Mouse (Mus musculus): ENCODE measurements around the gene Syt3. TPM values are rescaled to one million over a fixed set of nuclear protein-coding genes. Genes with fewer than 3 reads are reported as not detected.

The Syt3 gene
- polyA plus RNA-seq, 1 experiment from 2014 or later = 28.4 TPM

- peak overlapping the region; percentile 97 for H3K9ac ChIP-seq
- no peaks in the 10 kb centered on the region for H3K9me3 ChIP-seq
- peak overlapping the region; percentile 94 for H3K4me2 ChIP-seq
- no peaks in the 10 kb centered on the region for H3K27me3 ChIP-seq
- WGBS = 2% methylated on average over 29 of the region's 32 CpGs
- H3K27ac ChIP-seq (replicated peaks) = peak overlapping the region; percentile 99
- 0 out of 2 replicates have a peak, but pooled peaks cover 2% of the 10 kb centered on the region for H3K36me3 ChIP-seq
- H3K4me1 ChIP-seq (replicated peaks) = peaks cover 63% of the 10 kb centered on the region
- peak; percentile 19 for ATAC-seq (ENCODE audit: low read depth)
- peak overlapping the region; percentile 77 for H3K4me3 ChIP-seq
Measured at GRCm38 (mm10) chr7:44429534-44430488, 45.9 kb downstream of the Syt3 start.

GRCm38 (mm10) chr7:44432550-44432949 is 48.6 kb downstream of the Syt3 start:
- WGBS = 76% methylated on average over 6 of the region's 6 CpGs
- no peaks in the 10 kb centered on the region for H3K9me3 ChIP-seq
- no peak overlapping the region for H3K4me3 ChIP-seq
- H3K4me1 ChIP-seq (replicated peaks) = peaks cover 62% of the 10 kb centered on the region
- H3K4me2 ChIP-seq = no peak overlapping the region
- no peaks in the 10 kb centered on the region for H3K27me3 ChIP-seq
- peak overlapping the region; percentile 26; the same call in 1 of the 2 replicates for H3K9ac ChIP-seq
- 0 out of 2 replicates have a peak overlapping the region, but pooled peaks have one; percentile 30 for H3K27ac ChIP-seq (replicated peaks)
- no peak for ATAC-seq (ENCODE audit: low read depth)
- 0 out of 2 replicates have a peak, but pooled peaks cover 13% of the 10 kb centered on the region for H3K36me3 ChIP-seq

DNA sequence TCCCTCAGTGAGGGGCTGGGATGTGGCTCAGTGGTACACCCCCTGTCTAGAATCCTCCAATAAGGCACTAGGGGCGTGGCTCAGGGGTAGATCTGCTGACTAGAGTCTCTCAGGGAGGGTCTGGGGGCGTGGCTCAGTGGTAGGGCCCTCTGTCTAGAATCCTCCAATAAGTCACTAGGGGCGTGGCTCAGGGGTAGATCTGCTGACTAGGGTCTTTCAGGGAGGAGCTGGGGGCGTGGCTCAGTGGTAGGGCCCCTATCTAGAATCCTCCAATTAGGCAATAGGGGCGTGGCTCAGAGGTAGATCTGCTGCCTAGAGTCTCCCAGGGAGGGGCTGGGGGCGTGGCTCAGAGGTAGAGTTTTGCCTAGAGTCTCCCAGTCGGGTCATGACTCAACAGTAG is 49.5 kb downstream of the Syt3 start:
- ATAC-seq (ENCODE audit: low read depth) = 0 out of 2 replicates have a peak, but pooled peaks have one; percentile 4
- no peaks in the 10 kb centered on the region for H3K27me3 ChIP-seq
- H3K36me3 ChIP-seq = 0 out of 2 replicates have a peak, but pooled peaks cover 13% of the 10 kb centered on the region
- no peak overlapping the region for H3K27ac ChIP-seq (replicated peaks)
- WGBS = 5% methylated on average over 7 of the region's 7 CpGs
- H3K9ac ChIP-seq = no peak overlapping the region
- no peaks in the 10 kb centered on the region for H3K9me3 ChIP-seq
- H3K4me1 ChIP-seq (replicated peaks) = peaks cover 62% of the 10 kb centered on the region
- H3K4me3 ChIP-seq = no peak overlapping the region
- no peak overlapping the region for H3K4me2 ChIP-seq

GRCm38 (mm10) chr7:44434089-44434488 is 50.2 kb downstream of the Syt3 start:
- H3K4me1 ChIP-seq (replicated peaks) = peaks cover 63% of the 10 kb centered on the region
- no peak overlapping the region for H3K4me3 ChIP-seq
- WGBS = 73% methylated on average over 9 of the region's 9 CpGs
- H3K27ac ChIP-seq (replicated peaks) = no peak overlapping the region
- 0 out of 2 replicates have a peak, but pooled peaks cover 13% of the 10 kb centered on the region for H3K36me3 ChIP-seq
- H3K9me3 ChIP-seq = no peaks in the 10 kb centered on the region
- no peak overlapping the region for H3K4me2 ChIP-seq
- no peaks in the 10 kb centered on the region for H3K27me3 ChIP-seq
- ATAC-seq (ENCODE audit: low read depth) = no peak
- no peak overlapping the region for H3K9ac ChIP-seq

DNA sequence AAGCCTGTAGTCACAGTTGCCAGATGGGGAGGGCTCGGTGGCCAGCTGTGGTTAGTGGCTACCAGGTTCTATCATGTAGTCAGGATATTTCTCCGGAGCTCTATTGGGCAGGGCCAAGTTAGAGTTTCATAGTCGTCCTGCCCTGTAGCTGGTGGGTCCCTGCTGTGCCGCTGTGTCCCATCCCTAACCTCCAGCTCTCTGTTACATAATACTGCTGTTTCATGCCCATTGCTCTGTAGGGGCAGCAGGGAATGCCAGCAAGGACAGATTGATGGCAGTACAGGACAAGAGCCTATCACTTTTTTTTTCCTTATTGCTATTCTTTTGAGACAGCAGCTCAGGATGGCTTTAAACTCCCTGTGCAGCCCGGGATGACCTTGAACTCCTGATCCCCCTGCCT is 51.9 kb downstream of the Syt3 start:
- no peak for ATAC-seq (ENCODE audit: low read depth)
- Histone ChIP-seq H3K4me1 (replicated peaks) (peaks cover 52% of the 10 kb centered on the region), H3K9ac (no peak overlapping the region), H3K9me3 (no peaks in the 10 kb centered on the region), H3K36me3 (0 out of 2 replicates have a peak, but pooled peaks cover 13% of the 10 kb centered on the region), H3K4me2 (no peak overlapping the region), H3K27ac (replicated peaks) (no peak overlapping the region), H3K4me3 (no peak overlapping the region), H3K27me3 (peaks cover 5% of the 10 kb centered on the region; the same call in 1 of the 2 replicates)
- WGBS = 63% methylated on average over 5 of the region's 5 CpGs

- H3K36me3 ChIP-seq = 0 out of 2 replicates have a peak, but pooled peaks cover 13% of the 10 kb centered on the region
- no peaks in the 10 kb centered on the region for H3K9me3 ChIP-seq
- 22% methylated on average over 1 of the region's 1 CpGs for WGBS
- ATAC-seq (ENCODE audit: low read depth) = no peak
- H3K4me2 ChIP-seq = no peak overlapping the region
- H3K27me3 ChIP-seq = peaks cover 5% of the 10 kb centered on the region; the same call in 1 of the 2 replicates
- H3K4me1 ChIP-seq (replicated peaks) = peaks cover 52% of the 10 kb centered on the region
- H3K9ac ChIP-seq = no peak overlapping the region
- no peak overlapping the region for H3K27ac ChIP-seq (replicated peaks)
- H3K4me3 ChIP-seq = no peak overlapping the region
Measured at GRCm38 (mm10) chr7:44436267-44436666, 52.4 kb downstream of the Syt3 start.

- H3K4me3 ChIP-seq = no peak overlapping the region
- no peaks in the 10 kb centered on the region for H3K9me3 ChIP-seq
- WGBS = 93% methylated on average over 1 of the region's 1 CpGs
- H3K27ac ChIP-seq (replicated peaks) = no peak overlapping the region
- H3K4me1 ChIP-seq (replicated peaks) = peaks cover 47% of the 10 kb centered on the region
- no peak overlapping the region for H3K9ac ChIP-seq
- peaks cover 5% of the 10 kb centered on the region; the same call in 1 of the 2 replicates for H3K27me3 ChIP-seq
- H3K36me3 ChIP-seq = 0 out of 2 replicates have a peak, but pooled peaks cover 13% of the 10 kb centered on the region
- ATAC-seq (ENCODE audit: low read depth) = no peak
- H3K4me2 ChIP-seq = no peak overlapping the region
Measured at GRCm38 (mm10) chr7:44437188-44437587, 53.3 kb downstream of the Syt3 start.

DNA sequence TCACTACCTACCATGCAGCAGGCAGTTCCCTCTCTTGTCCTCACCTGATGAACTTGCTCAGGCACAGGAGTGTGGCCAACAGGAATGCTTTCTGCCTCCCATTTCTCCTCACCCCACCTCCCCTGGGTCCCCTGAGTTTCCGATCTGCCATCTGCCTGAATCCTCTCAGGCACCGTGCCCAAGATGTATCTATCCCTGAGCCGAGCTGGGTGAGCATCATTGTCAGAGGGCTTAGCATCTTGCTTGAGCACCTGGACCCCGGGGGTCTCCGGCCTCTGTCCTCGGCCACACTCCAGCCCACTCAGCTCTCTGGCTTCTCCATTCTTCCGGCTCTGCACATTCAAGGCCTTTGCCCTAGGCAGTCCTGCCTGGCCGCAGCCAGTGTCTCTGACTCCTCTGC is 54.0 kb downstream of the Syt3 start:
- Histone ChIP-seq H3K4me2 (no peak overlapping the region), H3K4me3 (no peak overlapping the region), H3K4me1 (replicated peaks) (peaks cover 40% of the 10 kb centered on the region), H3K9me3 (no peaks in the 10 kb centered on the region), H3K9ac (peak overlapping the region; percentile 41), H3K27me3 (peaks cover 5% of the 10 kb centered on the region; the same call in 1 of the 2 replicates), H3K36me3 (0 out of 2 replicates have a peak, but pooled peaks cover 13% of the 10 kb centered on the region), H3K27ac (replicated peaks) (no peak overlapping the region)
- WGBS = 66% methylated on average over 8 of the region's 8 CpGs
- no peak for ATAC-seq (ENCODE audit: low read depth)

DNA sequence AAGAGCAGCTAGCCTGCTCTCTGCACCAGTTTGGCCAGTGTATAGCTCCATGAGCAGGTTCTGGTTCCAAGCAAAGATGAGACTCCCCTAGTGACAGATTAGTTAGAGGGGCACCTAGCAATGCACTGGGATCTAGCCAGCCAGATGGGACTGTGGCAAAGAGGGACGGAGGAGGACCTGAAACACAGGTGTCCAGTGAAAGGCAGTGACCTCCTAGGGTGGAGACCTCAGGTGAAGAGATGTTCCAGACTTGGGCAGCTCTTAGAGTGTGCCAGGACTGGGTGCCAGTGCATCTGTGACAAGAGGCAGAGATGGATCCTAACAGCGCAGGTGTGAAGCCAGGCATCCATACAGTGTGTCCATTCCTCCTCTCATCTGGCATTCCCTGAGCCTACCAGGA is 55.8 kb downstream of the Syt3 start:
- no peak overlapping the region for H3K4me2 ChIP-seq
- WGBS = 84% methylated on average over 2 of the region's 2 CpGs
- H3K4me3 ChIP-seq = no peak overlapping the region
- 0 out of 2 replicates have a peak overlapping the region, but pooled peaks have one; percentile 19 for H3K27ac ChIP-seq (replicated peaks)
- H3K9ac ChIP-seq = no peak overlapping the region
- peaks cover 42% of the 10 kb centered on the region for H3K4me1 ChIP-seq (replicated peaks)
- no peaks in the 10 kb centered on the region for H3K9me3 ChIP-seq
- 0 out of 2 replicates have a peak, but pooled peaks cover 13% of the 10 kb centered on the region for H3K36me3 ChIP-seq
- no peak for ATAC-seq (ENCODE audit: low read depth)
- H3K27me3 ChIP-seq = peaks cover 9% of the 10 kb centered on the region; the same call in 1 of the 2 replicates

DNA sequence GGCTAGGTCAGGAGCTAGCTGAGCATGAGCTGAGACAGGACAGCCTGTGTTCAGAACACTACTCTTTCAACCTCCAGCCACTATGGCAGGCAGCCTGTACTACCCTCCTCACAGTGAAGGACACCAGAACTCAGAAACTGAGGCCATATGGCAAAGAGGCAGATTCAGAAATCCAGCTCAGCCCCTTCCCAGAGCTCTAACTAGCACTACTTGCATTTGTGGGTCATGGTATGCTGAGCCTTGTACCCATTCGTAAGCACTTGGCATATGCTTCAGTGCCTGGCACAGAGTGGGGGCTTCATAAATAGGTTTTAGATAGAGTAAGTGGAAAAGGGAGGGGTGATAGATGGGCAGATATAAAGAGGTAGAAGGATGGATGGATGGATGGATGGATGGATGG is 56.6 kb downstream of the Syt3 start:
- Histone ChIP-seq H3K4me2 (no peak overlapping the region), H3K9me3 (no peaks in the 10 kb centered on the region), H3K27ac (replicated peaks) (no peak overlapping the region), H3K36me3 (peaks cover 12% of the 10 kb centered on the region), H3K9ac (no peak overlapping the region), H3K27me3 (peaks cover 9% of the 10 kb centered on the region; the same call in 1 of the 2 replicates), H3K4me3 (no peak overlapping the region), H3K4me1 (replicated peaks) (peaks cover 50% of the 10 kb centered on the region)
- 81% methylated on average over 1 of the region's 1 CpGs for WGBS
- no peak for ATAC-seq (ENCODE audit: low read depth)

GRCm38 (mm10) chr7:44441180-44441579 is 57.3 kb downstream of the Syt3 start:
- no peak; the same call in 1 of the 2 replicates for ATAC-seq (ENCODE audit: low read depth)
- peaks cover 14% of the 10 kb centered on the region for H3K36me3 ChIP-seq
- H3K9me3 ChIP-seq = no peaks in the 10 kb centered on the region
- peak overlapping the region; percentile 100 for H3K9ac ChIP-seq
- 0% methylated on average over 1 of the region's 1 CpGs for WGBS
- H3K4me1 ChIP-seq (replicated peaks) = peaks cover 57% of the 10 kb centered on the region
- peak overlapping the region; percentile 97 for H3K27ac ChIP-seq (replicated peaks)
- peaks cover 9% of the 10 kb centered on the region; the same call in 1 of the 2 replicates for H3K27me3 ChIP-seq
- peak overlapping the region; percentile 82 for H3K4me3 ChIP-seq
- peak overlapping the region; percentile 87 for H3K4me2 ChIP-seq

- ATAC-seq (ENCODE audit: low read depth) = peak; percentile 75
- peaks cover 19% of the 10 kb centered on the region for H3K36me3 ChIP-seq
- WGBS = 1% methylated on average over 7 of the region's 14 CpGs
- H3K4me2 ChIP-seq = peak overlapping the region; percentile 87
- H3K27me3 ChIP-seq = peaks cover 9% of the 10 kb centered on the region; the same call in 1 of the 2 replicates
- H3K9me3 ChIP-seq = no peaks in the 10 kb centered on the region
- peak overlapping the region; percentile 100 for H3K9ac ChIP-seq
- H3K4me3 ChIP-seq = peak overlapping the region; percentile 82
- H3K27ac ChIP-seq (replicated peaks) = peak overlapping the region; percentile 97
- peaks cover 62% of the 10 kb centered on the region for H3K4me1 ChIP-seq (replicated peaks)
Measured at GRCm38 (mm10) chr7:44441648-44442109, 57.8 kb downstream of the Syt3 start.

Data from neural tube, embryonic 13.5 days (tissue).